Mouse (Mus musculus) intestine, embryonic 14.5 days (tissue): ENCODE data around the gene Gm15557. TPM values are rescaled to one million over a fixed set of nuclear protein-coding genes. Genes with fewer than 3 reads are reported as not detected.
"Not testable (repeated sequence)": the region's sequence is repeated elsewhere in the genome, so short reads cannot be mapped to it uniquely, and the experiment has no call there.

Experiments
- ATAC-seq: fragments of 200-750 bp; cut with Nextera tagmentation; replicated peaks from 2 replicates; pipeline ENCODE4 v1.8.0; 2017; ENCODE audit warnings: low read depth, moderate number of reproducible peaks, moderate TSS enrichment, moderate library complexity; ENCODE audit not compliant: low FRiP score, low TSS enrichment
- DNase-seq: peaks from one replicate; pipeline ENCODE4 v3.0.0-alpha.2; 2018; ENCODE audit warnings: low spot score
- H3K27ac ChIP-seq: fragments of 300-500 bp; sonication (generic); 2 replicates; pipeline ENCODE4 v1.5.1; 2014; ENCODE audit warnings: low read depth, mild to moderate bottlenecking, control low read depth
- H3K27me3 ChIP-seq: fragments of 300-500 bp; sonication (generic); replicated peaks from 2 replicates; pipeline ENCODE4 v1.6.1; 2014; ENCODE audit warnings: low read length, control low read depth; ENCODE audit not compliant: control insufficient read depth, insufficient read depth
- H3K36me3 ChIP-seq: fragments of 300-500 bp; sonication (generic); 2 replicates; pipeline ENCODE4 v1.6.1; 2014; ENCODE audit warnings: low read length, control low read depth; ENCODE audit not compliant: control insufficient read depth, insufficient read depth
- H3K4me1 ChIP-seq: fragments of 300-500 bp; sonication (generic); replicated peaks from 2 replicates; pipeline ENCODE4 v1.6.1; 2014; ENCODE audit warnings: low read length, control low read depth, mixed read lengths; ENCODE audit not compliant: control insufficient read depth, insufficient read depth
- H3K4me2 ChIP-seq: fragments of 300-500 bp; sonication (generic); 2 replicates; pipeline ENCODE4 v1.6.1; 2014; ENCODE audit warnings: low read length
- H3K4me3 ChIP-seq: fragments of 300-500 bp; sonication (generic); 2 replicates; pipeline ENCODE4 v1.5.1; 2014; ENCODE audit warnings: low read depth, low read length, control low read depth, mixed read lengths
- H3K9ac ChIP-seq: fragments of 300-500 bp; sonication (generic); 2 replicates; pipeline ENCODE4 v1.6.1; 2014; ENCODE audit warnings: mild to moderate bottlenecking, low read length
- H3K9me3 ChIP-seq: fragments of 300-500 bp; sonication (generic); 2 replicates; pipeline ENCODE4 v1.6.1; 2016; ENCODE audit warnings: low read length, control low read depth; ENCODE audit not compliant: control insufficient read depth
- WGBS: fragments of 180-500 bp; shearing (Covaris S2); extraction: QIAGEN DNeasy Blood & Tissue Kit; methylation state at CpG from one replicate; pipeline ENCODE4 v1.1.7; 2014; 5-methylcytosine and 5-hydroxymethylcytosine counted together
- polyA plus RNA-seq: library from polyadenylated mRNA; unstranded; fragments of >200 nt; fragmentation: Nextera tagmentation; extraction: Ambion mirVana; gene quantifications from 2 replicates; pipeline ENCODE4 v1.2.1, GENCODE M21; 2014

Gm15557 gene
- not detected in 2 replicates for polyA plus RNA-seq

- no peaks in the 10 kb centered on the region for H3K36me3 ChIP-seq
- H3K4me2 ChIP-seq: no peak within 1 kb of the TSS
- WGBS: 86% methylated on average over 3 of the region's 3 CpGs
- H3K4me1 ChIP-seq: peaks cover 7% of the 10 kb centered on the region; the same call in 1 of the 2 replicates
- no peak within 1 kb of the TSS for H3K9ac ChIP-seq
- DNase-seq: no peak
- H3K27me3 ChIP-seq: no peaks in the 10 kb centered on the region
- H3K4me3 ChIP-seq: no peak within 1 kb of the TSS
- no peak within 1 kb of the TSS for H3K27ac ChIP-seq
- ATAC-seq: no peak
- H3K9me3 ChIP-seq: no peaks in the 10 kb centered on the region
Observed at GRCm38 (mm10) chr2:155940681-155941080, at the start of gene Gm15557. Gene Gm15557 (plus strand): TSS chr2:155940728.

GRCm38 (mm10) chr2:155894307-155895045, 46.1 kb upstream of the Gm15557 start:
- no peaks in the 10 kb centered on the region for H3K27me3 ChIP-seq
- H3K9me3 ChIP-seq: no peaks in the 10 kb centered on the region
- no peak overlapping the region for H3K9ac ChIP-seq
- no peak overlapping the region for H3K27ac ChIP-seq
- H3K4me2 ChIP-seq: no peak overlapping the region
- DNase-seq (no peak), ATAC-seq (no peak)
- 75% methylated on average over 13 of the region's 13 CpGs for WGBS
- peaks cover 38% of the 10 kb centered on the region; the same call in 1 of the 2 replicates for H3K36me3 ChIP-seq
- H3K4me1 ChIP-seq: no peaks in the 10 kb centered on the region
- no peak overlapping the region for H3K4me3 ChIP-seq

DNA sequence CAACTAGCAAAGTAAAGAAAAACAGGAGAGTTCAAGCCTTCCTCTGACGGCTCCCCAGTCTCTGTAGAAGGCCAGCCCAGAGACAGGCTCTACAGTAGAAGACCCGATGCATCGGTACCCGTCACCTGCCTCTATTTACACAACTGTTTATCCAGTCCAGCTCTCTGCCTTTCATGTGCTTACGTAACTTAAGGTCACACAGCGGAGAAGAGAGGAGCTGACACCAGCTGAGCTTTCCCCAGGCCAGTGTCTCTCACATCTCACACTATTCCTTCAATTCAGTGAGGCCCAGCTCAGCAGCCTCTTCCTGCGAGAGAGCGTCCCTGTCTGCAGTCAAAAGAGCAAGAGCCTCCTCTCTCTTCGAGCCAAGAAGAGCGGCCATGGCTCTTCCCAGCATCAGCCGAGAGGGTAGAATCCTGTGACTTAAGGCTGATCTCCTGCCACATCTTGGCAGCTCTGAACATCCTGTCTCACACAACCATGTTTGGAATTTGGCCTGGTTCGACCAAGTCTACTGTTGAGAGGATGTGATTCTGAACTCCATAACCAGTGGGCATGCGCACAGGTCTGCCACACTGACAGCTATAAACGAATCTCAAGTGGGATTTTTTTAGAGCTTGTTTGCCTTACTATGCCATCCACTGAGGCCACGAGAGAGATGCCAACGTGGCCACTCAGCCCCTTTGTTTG, 45.3 kb upstream of the Gm15557 start:
- no peak overlapping the region for H3K27ac ChIP-seq
- ATAC-seq: no peak

GRCm38 (mm10) chr2:155902989-155903631, 37.4 kb upstream of the Gm15557 start:
- Histone ChIP-seq H3K4me1 (no peaks in the 10 kb centered on the region), H3K27me3 (no peaks in the 10 kb centered on the region), H3K27ac (no peak overlapping the region), H3K4me2 (no peak overlapping the region), H3K4me3 (no peak overlapping the region), H3K9ac (no peak overlapping the region), H3K36me3 (peaks cover 46% of the 10 kb centered on the region), H3K9me3 (no peaks in the 10 kb centered on the region)
- DNase-seq (no peak), ATAC-seq (no peak)
- WGBS: 83% methylated on average over 16 of the region's 16 CpGs

More for the DNA sequence above, 45.3 kb upstream of the Gm15557 start:
- Histone ChIP-seq H3K4me1 (no peaks in the 10 kb centered on the region), H3K9ac (no peak overlapping the region), H3K4me2 (no peak overlapping the region), H3K27me3 (no peaks in the 10 kb centered on the region), H3K4me3 (no peak overlapping the region), H3K9me3 (no peaks in the 10 kb centered on the region), H3K36me3 (peaks cover 42% of the 10 kb centered on the region; the same call in 1 of the 2 replicates)
- no peak for DNase-seq
- 73% methylated on average over 16 of the region's 16 CpGs for WGBS

GRCm38 (mm10) chr2:155903632-155904008, 36.9 kb upstream of the Gm15557 start:
- ATAC-seq (no peak), DNase-seq (no peak)
- Histone ChIP-seq H3K9me3 (no peaks in the 10 kb centered on the region), H3K4me3 (no peak overlapping the region), H3K4me1 (no peaks in the 10 kb centered on the region), H3K27ac (no peak overlapping the region), H3K27me3 (no peaks in the 10 kb centered on the region), H3K4me2 (no peak overlapping the region), H3K9ac (no peak overlapping the region), H3K36me3 (peaks cover 47% of the 10 kb centered on the region)
- 90% methylated on average over 6 of the region's 6 CpGs for WGBS

- H3K36me3 ChIP-seq: peaks cover 49% of the 10 kb centered on the region
- no peaks in the 10 kb centered on the region for H3K4me1 ChIP-seq
- no peaks in the 10 kb centered on the region for H3K27me3 ChIP-seq
- H3K4me3 ChIP-seq: no peak overlapping the region
- ATAC-seq (no peak), DNase-seq (no peak)
- no peak overlapping the region for H3K27ac ChIP-seq
- H3K9me3 ChIP-seq: no peaks in the 10 kb centered on the region
- H3K9ac ChIP-seq: no peak overlapping the region
- WGBS: 88% methylated on average over 6 of the region's 6 CpGs
- no peak overlapping the region for H3K4me2 ChIP-seq
Observed at GRCm38 (mm10) chr2:155914684-155915083, 25.8 kb upstream of the Gm15557 start.

- Histone ChIP-seq H3K36me3 (peaks cover 22% of the 10 kb centered on the region), H3K4me1 (no peaks in the 10 kb centered on the region), H3K9me3 (no peaks in the 10 kb centered on the region), H3K27ac (no peak overlapping the region), H3K27me3 (no peaks in the 10 kb centered on the region), H3K4me2 (no peak overlapping the region), H3K9ac (no peak overlapping the region), H3K4me3 (no peak overlapping the region)
- WGBS: 95% methylated on average over 7 of the region's 7 CpGs
- ATAC-seq: no peak
- no peak for DNase-seq
Observed at GRCm38 (mm10) chr2:155923143-155923542, 17.4 kb upstream of the Gm15557 start.

- not testable (repeated sequence) for H3K27ac ChIP-seq, H3K27me3 ChIP-seq, H3K4me3 ChIP-seq, DNase-seq, H3K4me1 ChIP-seq, ATAC-seq, H3K9me3 ChIP-seq, H3K4me2 ChIP-seq, H3K9ac ChIP-seq
- peaks cover 11% of the 10 kb centered on the region; the same call in 1 of the 2 replicates for H3K36me3 ChIP-seq
- WGBS: 90% methylated on average over 6 of the region's 6 CpGs
Observed at GRCm38 (mm10) chr2:155925213-155925612, 15.3 kb upstream of the Gm15557 start.
